Mouse (Mus musculus): ENCODE results near the gene Btbd35f6.
"Not testable (repeated sequence)": the region's sequence is repeated elsewhere in the genome, so short reads cannot be mapped to it uniquely, and the experiment has no call there.

DNA sequence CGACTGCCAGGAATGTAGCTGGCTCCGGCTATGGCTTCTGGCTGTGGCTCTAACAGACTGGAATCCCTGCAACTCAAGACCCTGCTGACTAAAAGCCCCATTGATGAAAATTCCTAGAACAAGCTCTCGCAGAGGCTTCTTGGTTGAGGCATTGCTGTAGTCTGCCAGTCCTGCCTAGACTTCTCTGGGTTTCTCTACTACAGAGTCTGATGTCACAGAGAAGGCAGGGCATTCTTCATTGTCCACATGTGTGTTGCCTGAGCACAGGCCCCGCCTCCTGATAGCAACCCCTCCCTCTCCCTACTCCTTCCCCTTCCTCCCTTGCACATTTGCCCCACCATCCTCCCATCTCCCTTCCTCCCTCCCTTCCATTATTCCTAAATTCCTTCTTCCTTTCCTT lies at the start of gene Btbd35f6:
- TF ChIP-seq CTCF, EP300 (IDR thresholded peaks at IDR 0.05; ENCODE audit: low read depth): not testable (repeated sequence)
